8 mouse cellular contexts compared by ENCODE assay signal in the genomic region with DNA sequence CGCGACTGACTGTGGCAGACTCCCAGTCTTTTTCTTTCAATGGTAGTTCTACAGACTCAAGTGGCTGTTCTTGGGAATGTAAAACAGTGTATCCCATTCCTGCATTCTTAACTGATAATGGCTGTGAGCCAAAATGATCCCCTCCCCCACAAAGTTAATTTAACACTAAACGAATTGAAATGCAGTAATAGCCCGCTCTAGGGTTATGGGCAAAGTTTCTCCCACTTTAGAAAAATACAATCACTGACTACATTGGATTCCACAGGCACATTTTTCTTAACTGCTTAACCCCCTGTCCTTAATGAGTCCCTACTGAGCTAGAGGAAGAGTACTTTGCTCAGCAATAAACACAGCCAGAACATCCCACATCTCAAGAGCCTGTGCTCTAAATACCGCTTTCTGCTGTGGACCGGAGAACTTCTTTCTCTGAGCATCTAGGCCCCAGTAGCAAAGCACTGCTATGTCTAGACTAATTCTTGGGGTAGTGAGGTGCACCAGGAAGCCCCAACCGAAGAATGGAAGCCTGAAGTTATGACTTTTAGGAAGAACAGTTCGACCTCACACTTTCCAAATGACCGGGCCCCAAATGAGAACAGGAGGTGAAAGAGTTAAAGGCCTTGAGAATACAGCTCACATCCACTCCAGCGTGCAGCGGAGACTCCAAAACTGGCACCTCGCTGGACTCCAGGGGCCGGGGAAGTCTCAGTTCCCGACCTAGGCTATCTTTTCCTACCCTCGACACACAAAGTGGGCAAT. TPM values are rescaled to one million over a fixed set of nuclear protein-coding genes. Genes with fewer than 3 reads are reported as not detected.
A peak's percentile ranks its signal among the peaks of the same experiment; 100 is the strongest.
DNase-seq lines count a peak whose midpoint lies in the region; ATAC-seq and TF ChIP-seq lines count a peak whose summit lies in the region.

No protein-coding gene starts in this region.

- peaks cover 7% of the 10 kb centered on the region for H3K36me3 ChIP-seq in heart, embryonic 15.5 days
- peaks cover 8% of the 10 kb centered on the region for H3K36me3 ChIP-seq in ES-E14 (ENCODE audit: control insufficient read depth, insufficient read depth, low read length, poor library complexity, severe bottlenecking)
- peaks cover 4% of the 10 kb centered on the region; the same call in 1 of the 2 replicates for H3K36me3 ChIP-seq in forebrain, embryonic 11.5 days (ENCODE audit: control insufficient read depth, insufficient read depth, low read length)
- H3K36me3 ChIP-seq in neural tube, embryonic 14.5 days (ENCODE audit: control insufficient read depth, insufficient read depth, low read length) = peaks cover 5% of the 10 kb centered on the region; the same call in 1 of the 2 replicates

- peak overlapping the region; percentile 98 for H3K9ac ChIP-seq in heart, embryonic 15.5 days
- H3K9ac ChIP-seq in ES-E14 (ENCODE audit: insufficient read depth, low read depth, low read length, poor library complexity, severe bottlenecking) = peak overlapping the region; percentile 92
- H3K9ac ChIP-seq in forebrain, embryonic 11.5 days (ENCODE audit: low read length) = peak overlapping the region; percentile 79
- H3K9ac ChIP-seq in neural tube, embryonic 14.5 days (replicated peaks; ENCODE audit: low read depth, low read length) = peak overlapping the region; percentile 90

- 4% methylated on average over 15 of the region's 15 CpGs for WGBS in heart, embryonic 15.5 days
- 14% methylated on average over 15 of the region's 15 CpGs for WGBS in forebrain, embryonic 11.5 days
- WGBS in neural tube, embryonic 14.5 days = 6% methylated on average over 15 of the region's 15 CpGs

- DNase-seq in heart, postnatal 25 days (ENCODE audit: low spot score) = no peak
- DNase-seq in ES-E14 (ENCODE audit: low read depth, low spot score) = no peak
- DNase-seq in forebrain, embryonic 11.5 days (ENCODE audit: low spot score) = peak; percentile 56
- DNase-seq in kidney, postnatal 14 days = peak; percentile 86
- DNase-seq in cerebellum, adult 18-20 months = no peak
- DNase-seq in layer of hippocampus, adult 18-20 months (ENCODE audit: low spot score in 2 of 2) = no peak

- in situ Hi-C loops in ES-E14 (cut with MboI; ENCODE audit: low sequenced_read_pairs in 2 of 2, unreplicated experiment in 2 of 2) = no loop called here

- H3K27me3 ChIP-seq in heart, embryonic 15.5 days = 0 out of 2 replicates have a peak, but pooled peaks cover 2% of the 10 kb centered on the region
- H3K27me3 ChIP-seq in forebrain, embryonic 11.5 days (ENCODE audit: control insufficient read depth, insufficient read depth, low read length) = no peaks in the 10 kb centered on the region
- H3K27me3 ChIP-seq in neural tube, embryonic 14.5 days (ENCODE audit: control insufficient read depth, insufficient read depth, low read length) = no peaks in the 10 kb centered on the region

- peaks cover 31% of the 10 kb centered on the region for H3K4me1 ChIP-seq in heart, embryonic 15.5 days (replicated peaks)
- H3K4me1 ChIP-seq in ES-E14 (ENCODE audit: control insufficient read depth in 2 of 2, insufficient read depth in 2 of 2, low read length in 2 of 2, poor library complexity in 1 of 2) = peaks cover 0 to 9% of the 10 kb centered on the region in 2 experiments; a peak in 2 of 4 replicates
- H3K4me1 ChIP-seq in forebrain, embryonic 11.5 days (replicated peaks; ENCODE audit: control insufficient read depth, insufficient read depth, low read length) = peaks cover 3% of the 10 kb centered on the region; the same call in 1 of the 2 replicates
- peaks cover 13% of the 10 kb centered on the region for H3K4me1 ChIP-seq in neural tube, embryonic 14.5 days (ENCODE audit: control insufficient read depth, insufficient read depth, low read length)

- intact Hi-C loops in heart, postnatal 25 days (cut with DNase I) = loop anchor here (5.0 to 10.0 kb wide), 2 partner anchors 170 to 532 kb away; partner anchors contain the start of gene Ssr1

- peak overlapping the region; percentile 97 for H3K27ac ChIP-seq in heart, embryonic 15.5 days
- H3K27ac ChIP-seq in ES-E14 (ENCODE audit: insufficient read depth, low read depth, low read length, poor library complexity, severe bottlenecking) = no peak overlapping the region
- peak overlapping the region; percentile 54; the same call in 1 of the 2 replicates for H3K27ac ChIP-seq in forebrain, embryonic 11.5 days (ENCODE audit: low read depth, low read length)
- peak overlapping the region; percentile 80 for H3K27ac ChIP-seq in neural tube, embryonic 14.5 days (ENCODE audit: low read depth, low read length)

- peak overlapping the region; percentile 99 for H3K4me3 ChIP-seq in heart, embryonic 15.5 days
- H3K4me3 ChIP-seq in ES-E14 (ENCODE audit: insufficient read depth in 1 of 2, low read depth in 1 of 2, low read length in 2 of 2, poor library complexity in 1 of 2, severe bottlenecking in 1 of 2) = peak overlapping the region; percentile 85 to 86
- peak overlapping the region; percentile 81 for H3K4me3 ChIP-seq in forebrain, embryonic 11.5 days (ENCODE audit: low read depth, low read length)
- H3K4me3 ChIP-seq in neural tube, embryonic 14.5 days (ENCODE audit: low read depth, low read length) = peak overlapping the region; percentile 83

- peak overlapping the region; percentile 93 for H3K4me2 ChIP-seq in heart, embryonic 15.5 days
- H3K4me2 ChIP-seq in forebrain, embryonic 11.5 days (ENCODE audit: low read depth, low read length, severe bottlenecking) = peak overlapping the region; percentile 82
- peak overlapping the region; percentile 84 for H3K4me2 ChIP-seq in neural tube, embryonic 14.5 days (ENCODE audit: low read depth, low read length)

- H3K9me3 ChIP-seq in heart, embryonic 15.5 days (replicated peaks) = no peaks in the 10 kb centered on the region
- no peaks in the 10 kb centered on the region for H3K9me3 ChIP-seq in ES-E14 (ENCODE audit: control insufficient read depth, insufficient read depth, low read depth, low read length)
- H3K9me3 ChIP-seq in forebrain, embryonic 11.5 days (ENCODE audit: control insufficient read depth, low read length) = no peaks in the 10 kb centered on the region
- H3K9me3 ChIP-seq in neural tube, embryonic 14.5 days (ENCODE audit: control insufficient read depth, low read length) = no peaks in the 10 kb centered on the region

- ATAC-seq in heart, embryonic 15.5 days (replicated peaks; ENCODE audit: insufficient number of reproducible peaks, insufficient read depth, low FRiP score, low read depth) = no peak
- ATAC-seq in forebrain, embryonic 11.5 days (replicated peaks; ENCODE audit: low FRiP score) = no peak; the same call in 1 of the 2 replicates
- ATAC-seq in neural tube, embryonic 14.5 days (ENCODE audit: low read depth) = peak; percentile 18; the same call in 1 of the 2 replicates

TF ChIP-seq in ES-E14, 5 proteins besides CTCF, POLR2A, EP300 and RAD21:
- TF ChIP-seq HCFC1 (IDR thresholded peaks at IDR 0.05; ENCODE audit: borderline replicate concordance, insufficient read depth, low read length) (no peak), ZC3H11A (IDR thresholded peaks at IDR 0.05; ENCODE audit: borderline replicate concordance, low read depth, low read length) (no peak), MAFK (IDR thresholded peaks at IDR 0.05; ENCODE audit: insufficient read depth, low read depth, low read length) (no peak), ZNF384 (IDR thresholded peaks at IDR 0.05; ENCODE audit: low read depth, low read length) (no peak), CHD2 (IDR thresholded peaks at IDR 0.05; ENCODE audit: low read depth, low read length) (no peak)

RNA-seq across cellular contexts. Expression of gene Txndc5, which starts 1.4 kb away (rescaled TPM):
- 160 and 205 TPM in 2 replicates for polyA plus RNA-seq in heart, embryonic 15.5 days (2015; fragmentation: Nextera tagmentation; extraction: Ambion mirVana)
- 10 to 100 TPM; 32.3 to 37.4 TPM for total RNA-seq in heart, postnatal 25 days (2021)
- total RNA-seq in ES-E14 (2012; rRNA removed) = 191 and 236 TPM in 2 replicates
- 122 and 137 TPM in 2 replicates for polyA plus RNA-seq in forebrain, embryonic 11.5 days (2014; fragmentation: Nextera tagmentation; extraction: Ambion mirVana)
- 63.9 and 104 TPM in 2 replicates for polyA plus RNA-seq in neural tube, embryonic 14.5 days (2014; fragmentation: Nextera tagmentation; extraction: Ambion mirVana)
- total RNA-seq in layer of hippocampus, adult 18-20 months (2021) = 10 to 100 TPM; 47.4 to 51.0 TPM

Comparison
In these comparisons a context has a peak if more than half of its experiments do, and no peak if none do; other contexts are left out.
1. DNase-seq: peak in forebrain, embryonic 11.5 days (single experiment) and kidney, postnatal 14 days (single experiment); none in heart, postnatal 25 days (single experiment), ES-E14 (single experiment), cerebellum, adult 18-20 months (0 of 2) and layer of hippocampus, adult 18-20 months (0 of 2).
2. Peak in every context shown above with its lines, with median percentiles within 50 percentile points of each other: H3K4me2 ChIP-seq, H3K4me3 ChIP-seq and H3K9ac ChIP-seq.